Mouse (Mus musculus) hindbrain, embryonic 14.5 days (tissue): ENCODE data around the gene Mllt10. TPM values are rescaled to one million over a fixed set of nuclear protein-coding genes. Genes with fewer than 3 reads are reported as not detected.
A peak's percentile ranks its signal among the peaks of the same experiment; 100 is the strongest.

Experiments
- ATAC-seq: fragments of 200-750 bp; cut with Nextera tagmentation; 2 replicates; pipeline ENCODE4 v1.8.0; 2017; ENCODE audit warnings: moderate number of reproducible peaks, mild to moderate bottlenecking, moderate TSS enrichment, moderate library complexity; ENCODE audit not compliant: low FRiP score
- DNase-seq: peaks from one replicate; pipeline ENCODE4 v3.0.0-alpha.2; 2015; ENCODE audit warnings: low spot score
- H3K27ac ChIP-seq: fragments of 300-500 bp; sonication (generic); 2 replicates; pipeline ENCODE4 v1.5.1; 2014; ENCODE audit warnings: mild to moderate bottlenecking, moderate library complexity
- H3K27me3 ChIP-seq: fragments of 300-500 bp; sonication (generic); 2 replicates; pipeline ENCODE4 v1.6.1; 2014; ENCODE audit warnings: mild to moderate bottlenecking, low read length, mixed read lengths; ENCODE audit not compliant: control insufficient read depth, insufficient read depth
- H3K36me3 ChIP-seq: fragments of 300-500 bp; sonication (generic); replicated peaks from 2 replicates; pipeline ENCODE4 v1.6.1; 2014; ENCODE audit not compliant: control insufficient read depth, insufficient read depth
- H3K4me1 ChIP-seq: fragments of 300-500 bp; sonication (generic); replicated peaks from 2 replicates; pipeline ENCODE4 v1.6.1; 2014; ENCODE audit warnings: antibody characterized with exemption, low read length, mixed read lengths; ENCODE audit not compliant: control insufficient read depth, insufficient read depth
- H3K4me2 ChIP-seq: fragments of 300-500 bp; sonication (generic); replicated peaks from 2 replicates; pipeline ENCODE4 v1.6.1; 2014; ENCODE audit warnings: mild to moderate bottlenecking, moderate library complexity
- H3K4me3 ChIP-seq: fragments of 300-500 bp; sonication (generic); replicated peaks from 2 replicates; pipeline ENCODE4 v1.5.1; 2014; ENCODE audit warnings: mild to moderate bottlenecking, low read length
- H3K9ac ChIP-seq: fragments of 300-500 bp; sonication (generic); 2 replicates; pipeline ENCODE4 v1.6.1; 2014
- H3K9me3 ChIP-seq: fragments of 300-500 bp; sonication (generic); 2 replicates; pipeline ENCODE4 v1.6.1; 2016; ENCODE audit warnings: low read length; ENCODE audit not compliant: control insufficient read depth
- WGBS: fragments of 180-500 bp; shearing (Covaris S2); extraction: QIAGEN DNeasy Blood & Tissue Kit; methylation state at CpG from one replicate; pipeline ENCODE4 v1.1.7; 2014; 5-methylcytosine and 5-hydroxymethylcytosine counted together
- polyA plus RNA-seq: library from polyadenylated mRNA; unstranded; fragments of >200 nt; fragmentation: Nextera tagmentation; extraction: Ambion mirVana; gene quantifications from 2 replicates; pipeline ENCODE4 v1.2.1, GENCODE M21; 2014

The Mllt10 gene
- polyA plus RNA-seq, 1 experiment from 2014 or later, result 33.1 TPM

DNA sequence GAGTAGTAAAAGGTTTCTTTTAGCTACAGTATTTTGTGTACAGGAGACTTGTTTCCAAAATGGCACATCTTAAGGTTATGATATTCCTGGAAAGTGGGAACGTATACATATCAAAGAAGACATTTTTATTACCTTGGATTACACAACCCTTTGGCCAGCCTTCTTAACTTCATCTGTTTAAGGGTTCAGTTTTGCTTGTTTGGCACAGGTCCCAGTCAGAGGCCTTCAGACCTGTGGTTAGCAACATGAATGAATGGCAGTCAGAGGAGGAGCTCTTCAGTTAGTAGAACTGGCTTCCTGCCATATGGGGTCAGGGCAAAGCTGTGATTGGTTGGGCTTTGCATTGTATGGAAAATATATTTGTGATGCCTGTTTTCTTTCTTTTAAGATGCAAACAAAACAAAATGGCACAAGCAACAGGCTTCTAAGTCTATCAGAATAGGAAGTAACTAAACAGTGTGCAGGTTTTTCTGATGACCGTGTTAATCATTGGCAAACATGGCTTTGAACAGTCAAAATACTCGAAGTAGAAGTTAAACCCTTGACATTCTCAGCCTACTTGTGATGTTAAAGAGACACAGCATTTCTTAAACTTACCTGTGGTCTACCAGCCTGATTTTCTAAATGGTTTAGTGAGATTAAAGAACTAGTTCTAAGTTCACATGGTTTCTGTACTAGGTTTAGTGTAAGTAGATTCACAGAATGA, 140.8 kb downstream of the Mllt10 start:
- H3K9ac ChIP-seq, result no peak overlapping the region
- H3K27ac ChIP-seq, result no peak overlapping the region
- H3K4me3 ChIP-seq, result no peak overlapping the region
- no peak overlapping the region for H3K4me2 ChIP-seq
- 76% methylated on average over 3 of the region's 3 CpGs for WGBS
- DNase-seq, result peak; percentile 38
- no peaks in the 10 kb centered on the region for H3K27me3 ChIP-seq
- no peaks in the 10 kb centered on the region for H3K4me1 ChIP-seq
- peak; percentile 57; the same call in 1 of the 2 replicates for ATAC-seq
- H3K9me3 ChIP-seq, result no peaks in the 10 kb centered on the region
- H3K36me3 ChIP-seq, result peaks cover 45% of the 10 kb centered on the region

DNA sequence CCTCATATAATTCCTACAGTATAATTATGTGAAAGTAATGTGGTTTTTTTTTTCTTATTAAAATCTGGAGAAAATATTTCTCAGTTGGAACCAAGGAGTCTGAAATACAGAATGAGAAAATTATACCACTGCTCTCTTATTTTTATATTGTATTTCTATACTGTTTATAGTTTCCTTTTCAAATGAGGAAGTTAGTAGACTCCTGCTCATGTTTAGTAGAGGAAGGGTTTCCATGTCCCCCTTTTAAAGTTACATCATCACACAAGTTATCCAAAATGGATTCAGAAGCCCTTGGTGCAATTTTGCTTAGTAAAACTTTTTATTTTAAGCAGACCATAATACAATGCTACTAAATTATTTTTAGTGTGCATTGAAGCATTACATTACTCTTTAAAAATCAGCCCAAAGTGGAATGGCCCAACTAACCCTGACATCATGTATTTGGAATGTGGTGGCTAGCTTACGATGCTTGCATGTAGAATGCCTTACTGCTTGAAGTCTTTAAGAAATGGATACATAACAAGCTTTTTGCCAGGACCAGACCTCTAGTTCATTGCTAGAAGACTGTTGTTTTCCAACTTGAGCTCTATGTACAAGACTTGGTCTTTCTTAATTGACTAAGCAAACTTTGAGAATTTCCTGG, 146.9 kb downstream of the Mllt10 start:
- Histone ChIP-seq H3K36me3 (peaks cover 70% of the 10 kb centered on the region), H3K4me3 (no peak overlapping the region), H3K4me1 (no peaks in the 10 kb centered on the region), H3K9ac (no peak overlapping the region), H3K27me3 (no peaks in the 10 kb centered on the region), H3K27ac (no peak overlapping the region), H3K4me2 (no peak overlapping the region), H3K9me3 (no peaks in the 10 kb centered on the region)
- no peak for ATAC-seq
- WGBS, result 87% methylated on average over 1 of the region's 1 CpGs
- no peak for DNase-seq

DNA sequence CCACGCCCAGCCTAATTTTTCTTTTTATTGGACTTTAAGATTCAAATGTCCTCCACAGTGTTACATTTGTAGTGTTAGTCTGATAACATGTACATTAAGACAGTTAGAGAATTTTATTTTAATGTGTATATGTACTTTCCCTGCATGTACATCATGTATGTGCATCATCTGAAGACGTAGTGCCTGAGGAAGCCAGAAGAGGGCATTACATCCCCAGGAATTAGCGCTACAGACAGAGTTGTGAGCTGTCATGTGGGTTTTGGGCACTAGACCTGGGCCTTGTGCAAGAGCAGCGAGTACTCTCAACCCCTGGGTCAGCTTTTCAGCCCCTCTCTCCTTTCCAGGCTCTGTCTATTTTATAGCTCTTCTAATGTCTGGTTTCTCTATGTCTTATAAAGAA, 147.9 kb downstream of the Mllt10 start:
- ATAC-seq, result no peak
- WGBS, result 91% methylated on average over 4 of the region's 4 CpGs
- Histone ChIP-seq H3K4me3 (no peak overlapping the region), H3K9me3 (no peaks in the 10 kb centered on the region), H3K4me1 (no peaks in the 10 kb centered on the region), H3K4me2 (no peak overlapping the region), H3K36me3 (peaks cover 68% of the 10 kb centered on the region), H3K9ac (no peak overlapping the region), H3K27ac (no peak overlapping the region), H3K27me3 (no peaks in the 10 kb centered on the region)
- DNase-seq, result no peak

DNA sequence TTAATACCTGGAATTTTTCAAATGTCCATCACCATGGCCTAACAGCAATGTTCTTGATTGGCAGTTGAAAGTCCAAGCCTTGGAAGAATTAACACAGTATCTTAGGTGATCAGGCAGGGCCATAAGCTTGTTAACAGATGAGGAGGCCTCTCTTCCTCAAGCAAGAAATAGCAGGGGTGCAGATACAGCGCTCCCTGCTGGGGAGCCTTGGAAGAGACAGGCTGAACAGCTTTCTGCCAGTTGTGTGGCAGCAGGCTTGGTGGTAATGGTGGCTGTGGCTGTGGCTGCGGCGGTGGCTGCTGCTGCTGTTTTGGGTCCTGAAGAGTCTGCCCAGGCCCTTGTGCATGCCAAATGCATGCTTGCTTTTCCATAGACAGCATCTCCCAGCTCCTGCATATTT, 150.1 kb downstream of the Mllt10 start:
- no peak for ATAC-seq
- no peak overlapping the region for H3K4me3 ChIP-seq
- peak; percentile 49 for DNase-seq
- no peak overlapping the region for H3K27ac ChIP-seq
- H3K4me2 ChIP-seq, result no peak overlapping the region
- no peaks in the 10 kb centered on the region for H3K9me3 ChIP-seq
- WGBS, result 79% methylated on average over 3 of the region's 3 CpGs
- no peaks in the 10 kb centered on the region for H3K27me3 ChIP-seq
- no peaks in the 10 kb centered on the region for H3K4me1 ChIP-seq
- H3K9ac ChIP-seq, result no peak overlapping the region
- peaks cover 72% of the 10 kb centered on the region for H3K36me3 ChIP-seq

DNA sequence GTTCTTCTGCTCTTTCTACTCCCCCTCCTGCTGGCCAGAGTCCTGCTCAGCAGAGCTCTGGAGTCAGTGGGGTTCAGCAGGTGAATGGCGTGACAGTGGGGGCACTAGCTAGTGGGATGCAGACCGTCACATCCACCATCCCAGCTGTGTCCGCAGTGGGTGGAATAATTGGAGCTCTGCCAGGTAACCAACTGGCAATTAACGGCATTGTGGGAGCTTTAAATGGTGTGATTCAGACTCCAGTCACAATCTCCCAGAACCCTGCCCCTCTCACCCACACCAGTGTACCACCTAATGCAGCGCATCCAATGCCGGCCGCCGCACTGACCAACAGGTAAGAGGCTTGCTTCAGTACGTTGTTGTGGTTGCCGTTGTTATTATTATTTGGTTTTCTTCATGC, 151.8 kb downstream of the Mllt10 start:
- peaks cover 77% of the 10 kb centered on the region for H3K36me3 ChIP-seq
- no peaks in the 10 kb centered on the region for H3K9me3 ChIP-seq
- DNase-seq (no peak), ATAC-seq (peak; percentile 51; the same call in 1 of the 2 replicates)
- no peak overlapping the region for H3K4me2 ChIP-seq
- no peaks in the 10 kb centered on the region for H3K4me1 ChIP-seq
- no peak overlapping the region for H3K27ac ChIP-seq
- H3K27me3 ChIP-seq, result no peaks in the 10 kb centered on the region
- H3K9ac ChIP-seq, result no peak overlapping the region
- H3K4me3 ChIP-seq, result no peak overlapping the region
- 62% methylated on average over 10 of the region's 10 CpGs for WGBS

DNA sequence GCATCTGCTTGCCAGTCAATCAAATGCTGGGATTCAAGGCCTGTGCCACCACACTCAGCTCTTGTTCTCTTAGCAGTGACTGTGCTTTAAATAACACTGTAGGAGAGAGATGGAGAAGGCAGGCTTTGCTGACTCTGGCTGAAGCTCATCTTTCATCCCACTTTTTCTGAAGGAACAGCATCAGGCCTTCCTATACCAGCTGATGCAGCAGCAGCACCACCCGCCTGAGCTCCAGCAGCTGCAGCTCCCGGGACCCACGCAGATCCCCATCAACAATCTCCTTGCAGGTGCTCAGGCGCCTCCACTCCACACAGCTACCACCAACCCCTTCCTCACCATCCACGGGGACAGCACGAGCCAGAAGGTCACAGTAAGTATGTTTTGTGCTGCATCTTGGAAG, 153.5 kb downstream of the Mllt10 start:
- WGBS, result 85% methylated on average over 6 of the region's 6 CpGs

GRCm38 (mm10) chr2:18209211-18209823, 154.3 kb downstream of the Mllt10 start:
- no peak overlapping the region for H3K27ac ChIP-seq
- no peak overlapping the region for H3K4me2 ChIP-seq
- H3K27me3 ChIP-seq, result no peaks in the 10 kb centered on the region
- H3K36me3 ChIP-seq, result peaks cover 87% of the 10 kb centered on the region
- no peaks in the 10 kb centered on the region for H3K4me1 ChIP-seq
- DNase-seq (no peak), ATAC-seq (no peak)
- H3K9ac ChIP-seq, result no peak overlapping the region
- H3K9me3 ChIP-seq, result no peaks in the 10 kb centered on the region
- no peak overlapping the region for H3K4me3 ChIP-seq
- WGBS, result 88% methylated on average over 7 of the region's 7 CpGs

More for the DNA sequence above, 153.5 kb downstream of the Mllt10 start:
- Histone ChIP-seq H3K9me3 (no peaks in the 10 kb centered on the region), H3K27me3 (no peaks in the 10 kb centered on the region), H3K4me3 (no peak overlapping the region), H3K4me2 (no peak overlapping the region), H3K27ac (no peak overlapping the region), H3K36me3 (peaks cover 87% of the 10 kb centered on the region), H3K9ac (no peak overlapping the region), H3K4me1 (no peaks in the 10 kb centered on the region)
- no peak for ATAC-seq
- no peak for DNase-seq

GRCm38 (mm10) chr2:18209948-18210347, 154.9 kb downstream of the Mllt10 start:
- H3K4me2 ChIP-seq, result no peak overlapping the region
- no peak overlapping the region for H3K4me3 ChIP-seq
- H3K27ac ChIP-seq, result no peak overlapping the region
- DNase-seq (no peak), ATAC-seq (0 out of 2 replicates have a peak, but pooled peaks have one; percentile 10)
- H3K9ac ChIP-seq, result no peak overlapping the region
- H3K9me3 ChIP-seq, result no peaks in the 10 kb centered on the region
- WGBS, result 91% methylated on average over 4 of the region's 4 CpGs
- H3K27me3 ChIP-seq, result no peaks in the 10 kb centered on the region
- H3K36me3 ChIP-seq, result peaks cover 85% of the 10 kb centered on the region
- H3K4me1 ChIP-seq, result no peaks in the 10 kb centered on the region

DNA sequence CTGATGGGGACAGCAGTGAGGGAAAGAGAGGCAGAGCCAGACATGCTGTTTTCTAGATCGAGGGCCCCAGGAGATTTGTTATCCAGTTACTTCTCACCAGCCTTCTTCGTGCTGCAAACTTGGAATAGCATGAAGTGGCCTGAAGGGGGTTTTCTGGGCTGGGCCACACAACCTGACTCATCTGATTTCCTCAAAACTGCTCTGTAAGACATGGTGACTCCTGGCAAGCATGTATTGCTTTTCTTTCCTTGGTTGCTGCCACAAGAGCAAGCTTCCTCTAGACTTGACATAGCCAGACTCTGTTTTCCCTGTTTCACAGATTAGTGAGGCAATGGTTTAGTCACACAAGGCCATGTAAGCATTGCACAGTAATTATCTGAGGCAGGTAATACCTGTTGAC, 159.0 kb downstream of the Mllt10 start:
- 80% methylated on average over 2 of the region's 2 CpGs for WGBS

More for the DNA sequence above, 159.0 kb downstream of the Mllt10 start:
- H3K4me1 ChIP-seq, result no peaks in the 10 kb centered on the region
- H3K9me3 ChIP-seq, result no peaks in the 10 kb centered on the region
- no peak overlapping the region for H3K9ac ChIP-seq
- H3K27ac ChIP-seq, result no peak overlapping the region
- no peak overlapping the region for H3K4me3 ChIP-seq
- peaks cover 76% of the 10 kb centered on the region for H3K36me3 ChIP-seq
- no peak for DNase-seq
- H3K4me2 ChIP-seq, result no peak overlapping the region
- no peaks in the 10 kb centered on the region for H3K27me3 ChIP-seq
- no peak for ATAC-seq
